Mouse (Mus musculus) CH12.LX (cell line): Measurements from ENCODE around the gene H2-Q4.

ENCODE experiments used
- CTCF ChIP-seq, 2 experiments: IDR thresholded peaks in 1 of 2; conservative IDR thresholded peaks in 1 of 2; 2 replicates each; pipeline ENCODE4 v1.5.1; 2011 to 2012; ENCODE audit warnings: low read depth in 2 of 2, low read length in 2 of 2, improper control_type of control experiment in 1 of 2, inconsistent platforms in 1 of 2, mild to moderate bottlenecking in 1 of 2, moderate library complexity in 1 of 2
- MAZ ChIP-seq: IDR thresholded peaks from 2 replicates; pipeline ENCODE4 v1.6.1; 2012; ENCODE audit warnings: low read depth, mild to moderate bottlenecking, inconsistent platforms, low read length, improper control_type of control experiment, moderate library complexity
- POLR2A ChIP-seq: IDR thresholded peaks from 2 replicates; pipeline ENCODE4 v1.6.1; 2011; ENCODE audit warnings: low read depth, mild to moderate bottlenecking, improper control_type of control experiment, low read length
- POLR2AphosphoS2 ChIP-seq: IDR thresholded peaks from 2 replicates; pipeline ENCODE4 v1.6.1; 2011; ENCODE audit warnings: low read depth, low read length, improper control_type of control experiment
- RAD21 ChIP-seq: IDR thresholded peaks from 2 replicates; pipeline ENCODE4 v1.6.1; 2011; ENCODE audit warnings: low read depth, mild to moderate bottlenecking, low read length, improper control_type of control experiment, moderate library complexity
- ZC3H11A ChIP-seq: IDR thresholded peaks from 2 replicates; pipeline ENCODE4 v1.6.1; 2012; ENCODE audit warnings: low read depth, mild to moderate bottlenecking, inconsistent platforms, low read length, improper control_type of control experiment
- ZKSCAN1 ChIP-seq: IDR thresholded peaks from 2 replicates; pipeline ENCODE4 v1.6.1; 2012; ENCODE audit warnings: low read depth, inconsistent platforms, low read length, improper control_type of control experiment, borderline replicate concordance

DNA sequence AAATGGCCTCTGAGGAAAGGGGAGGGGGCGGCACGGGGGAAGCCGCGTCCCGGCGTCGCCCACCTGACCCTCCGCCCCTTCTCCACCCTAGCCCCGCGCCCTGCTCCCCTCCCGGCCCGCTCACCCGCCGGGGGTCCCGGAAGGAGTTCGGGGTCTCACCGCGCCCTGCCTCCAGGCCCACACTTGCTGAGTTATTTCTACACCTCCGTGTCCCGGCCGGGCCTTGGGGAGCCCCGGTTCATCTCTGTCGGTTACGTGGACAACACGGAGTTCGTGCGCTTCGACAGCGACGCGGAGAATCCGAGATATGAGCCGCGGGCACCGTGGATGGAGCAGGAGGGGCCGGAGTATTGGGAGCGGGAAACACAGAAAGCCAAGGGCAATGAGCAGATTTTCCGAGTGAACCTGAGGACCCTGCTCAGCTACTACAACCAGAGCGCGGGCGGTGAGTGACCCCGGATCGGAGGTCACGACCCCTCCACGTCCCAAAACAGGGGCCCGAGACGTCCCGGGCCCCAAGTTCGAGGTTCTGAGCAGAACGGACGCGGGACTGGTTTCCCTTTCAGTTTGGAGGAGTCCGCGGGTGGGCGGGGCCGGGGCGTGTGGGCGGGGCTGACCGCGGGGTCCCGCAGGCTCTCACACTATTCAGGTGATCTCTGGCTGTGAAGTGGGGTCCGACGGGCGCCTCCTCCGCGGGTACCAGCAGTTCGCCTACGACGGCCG is 473 bp downstream of the H2-Q4 start:
- no peak for TF ChIP-seq POLR2A
- TF ChIP-seq POLR2AphosphoS2, result peak; percentile 76; the same call in 1 of the 2 replicates
- no peak for TF ChIP-seq CTCF (conservative IDR thresholded peaks at IDR 0.05 in 1 of 2, IDR thresholded peaks at IDR 0.05 in 1 of 2; ENCODE audit: low read depth in 2 of 2, low read length in 2 of 2)
- no peak for TF ChIP-seq ZKSCAN1
- no peak for TF ChIP-seq MAZ
- TF ChIP-seq ZC3H11A, result no peak
- TF ChIP-seq RAD21, result no peak
